Mouse (Mus musculus): Measurements from ENCODE around the gene Slc41a2. TPM values are rescaled to one million over a fixed set of nuclear protein-coding genes. Genes with fewer than 3 reads are reported as not detected.
A peak's percentile ranks its signal among the peaks of the same experiment; 100 is the strongest.

The Slc41a2 gene
- total RNA-seq, 2 experiments from 2014 or later = 1.7 to 2.3 TPM

GRCm38 (mm10) chr10:83301687-83302086, 36.0 kb downstream of the Slc41a2 start:
- DNase-seq = no peak

- no peak for DNase-seq
Observed at GRCm38 (mm10) chr10:83301054-83301453, 36.6 kb downstream of the Slc41a2 start.

- no peak for DNase-seq
Observed at GRCm38 (mm10) chr10:83297017-83297416, 40.7 kb downstream of the Slc41a2 start.

- DNase-seq = peak; percentile 13
Observed at GRCm38 (mm10) chr10:83294746-83295145, 42.9 kb downstream of the Slc41a2 start.

GRCm38 (mm10) chr10:83293352-83293751, 44.3 kb downstream of the Slc41a2 start:
- DNase-seq = no peak

GRCm38 (mm10) chr10:83291731-83292130, 46.0 kb downstream of the Slc41a2 start:
- DNase-seq = no peak

- DNase-seq = no peak
Observed at GRCm38 (mm10) chr10:83287828-83288227, 49.9 kb downstream of the Slc41a2 start.

GRCm38 (mm10) chr10:83286399-83286798, 51.3 kb downstream of the Slc41a2 start:
- no peak for DNase-seq

- DNase-seq = no peak
Observed at GRCm38 (mm10) chr10:83285724-83286256, 51.9 kb downstream of the Slc41a2 start.

- no peak for DNase-seq
Observed at GRCm38 (mm10) chr10:83284916-83285315, 52.8 kb downstream of the Slc41a2 start.

- DNase-seq = no peak
Observed at GRCm38 (mm10) chr10:83266731-83267130, 71.0 kb downstream of the Slc41a2 start.

- DNase-seq = no peak
Observed at GRCm38 (mm10) chr10:83266241-83266640, 71.4 kb downstream of the Slc41a2 start.

GRCm38 (mm10) chr10:83264680-83265079, 73.0 kb downstream of the Slc41a2 start:
- DNase-seq = no peak

- DNase-seq = no peak
Observed at GRCm38 (mm10) chr10:83264056-83264455, 73.6 kb downstream of the Slc41a2 start.

- no peak for DNase-seq
Observed at GRCm38 (mm10) chr10:83261264-83261663, 76.4 kb downstream of the Slc41a2 start.

- DNase-seq = peak; percentile 19
Observed at GRCm38 (mm10) chr10:83251377-83251776, 86.3 kb downstream of the Slc41a2 start.

GRCm38 (mm10) chr10:83248036-83248435, 89.6 kb downstream of the Slc41a2 start:
- DNase-seq = no peak

- no peak for DNase-seq
Observed at GRCm38 (mm10) chr10:83245720-83246119, 92.0 kb downstream of the Slc41a2 start.

GRCm38 (mm10) chr10:83244131-83244530, 93.6 kb downstream of the Slc41a2 start:
- no peak for DNase-seq

GRCm38 (mm10) chr10:83242106-83242686, 95.5 kb downstream of the Slc41a2 start:
- DNase-seq = no peak

GRCm38 (mm10) chr10:83234391-83234790, 103.3 kb downstream of the Slc41a2 start:
- DNase-seq = peak; percentile 40

- no peak for DNase-seq
Observed at GRCm38 (mm10) chr10:83233967-83234366, 103.7 kb downstream of the Slc41a2 start.

GRCm38 (mm10) chr10:83228626-83229025, 109.1 kb downstream of the Slc41a2 start:
- DNase-seq = no peak

GRCm38 (mm10) chr10:83224999-83225398, 112.7 kb downstream of the Slc41a2 start:
- peak; percentile 52 for DNase-seq

- DNase-seq = no peak
Observed at GRCm38 (mm10) chr10:83220847-83221246, 116.8 kb downstream of the Slc41a2 start.
